Mouse (Mus musculus) telencephalon, adult 2 months (tissue): ENCODE results near the gene Fbxw11.

ENCODE experiments used
- DNase-seq: peaks from one replicate; pipeline ENCODE4 v3.0.0-alpha.2; 2011; ENCODE audit warnings: low read depth, low spot score

Fbxw11 gene

GRCm38 (mm10) chr11:32751863-32752594, 109.5 kb downstream of the Fbxw11 start:
- peak; percentile 28 for DNase-seq

- no peak for DNase-seq
These were observed 110.0 kb downstream of the Fbxw11 start for GRCm38 (mm10) chr11:32752595-32752885.

GRCm38 (mm10) chr11:32753358-32753757, 110.8 kb downstream of the Fbxw11 start:
- no peak for DNase-seq

- DNase-seq, result no peak
These were observed 120.2 kb downstream of the Fbxw11 start for GRCm38 (mm10) chr11:32762773-32763172.

DNA sequence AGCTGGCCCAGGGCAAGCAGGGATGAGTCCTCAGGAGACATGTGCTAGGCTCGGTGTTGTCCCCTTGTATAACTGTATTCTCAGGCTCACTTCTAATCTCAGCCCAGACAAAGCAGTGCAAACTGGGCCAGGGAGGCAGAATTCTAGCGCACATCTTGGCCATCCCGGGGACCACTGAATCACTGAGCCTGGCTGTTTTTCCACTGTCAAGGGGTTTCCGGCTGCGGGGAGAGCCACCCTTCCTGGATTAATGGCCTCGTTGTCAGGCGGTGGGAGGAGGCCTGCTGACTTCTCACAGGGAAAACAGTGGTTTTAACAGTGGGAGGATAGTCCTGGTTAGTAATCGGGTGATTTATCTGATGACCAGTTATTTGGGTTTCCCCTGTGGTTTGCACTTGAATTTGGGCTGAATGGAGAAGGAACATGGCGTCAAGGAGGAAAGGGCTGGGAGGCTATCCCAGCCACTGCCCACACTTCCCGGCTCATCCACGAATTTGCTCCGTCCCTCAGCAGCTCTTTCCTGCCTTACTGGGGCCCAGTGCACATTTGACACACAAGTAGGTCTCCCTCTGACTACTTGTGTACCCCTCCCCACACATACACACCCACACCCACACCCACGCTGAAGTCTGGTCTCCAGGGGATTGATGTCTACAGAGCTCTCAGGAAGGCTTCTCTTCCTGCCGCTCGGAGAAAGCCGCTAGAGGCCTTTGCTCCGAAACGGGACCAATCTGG, 125.1 kb downstream of the Fbxw11 start:
- no peak for DNase-seq

- DNase-seq, result no peak
These were observed 126.3 kb downstream of the Fbxw11 start for GRCm38 (mm10) chr11:32768642-32769343.

GRCm38 (mm10) chr11:32780747-32781536, 138.4 kb downstream of the Fbxw11 start:
- DNase-seq, result peak; percentile 22

DNA sequence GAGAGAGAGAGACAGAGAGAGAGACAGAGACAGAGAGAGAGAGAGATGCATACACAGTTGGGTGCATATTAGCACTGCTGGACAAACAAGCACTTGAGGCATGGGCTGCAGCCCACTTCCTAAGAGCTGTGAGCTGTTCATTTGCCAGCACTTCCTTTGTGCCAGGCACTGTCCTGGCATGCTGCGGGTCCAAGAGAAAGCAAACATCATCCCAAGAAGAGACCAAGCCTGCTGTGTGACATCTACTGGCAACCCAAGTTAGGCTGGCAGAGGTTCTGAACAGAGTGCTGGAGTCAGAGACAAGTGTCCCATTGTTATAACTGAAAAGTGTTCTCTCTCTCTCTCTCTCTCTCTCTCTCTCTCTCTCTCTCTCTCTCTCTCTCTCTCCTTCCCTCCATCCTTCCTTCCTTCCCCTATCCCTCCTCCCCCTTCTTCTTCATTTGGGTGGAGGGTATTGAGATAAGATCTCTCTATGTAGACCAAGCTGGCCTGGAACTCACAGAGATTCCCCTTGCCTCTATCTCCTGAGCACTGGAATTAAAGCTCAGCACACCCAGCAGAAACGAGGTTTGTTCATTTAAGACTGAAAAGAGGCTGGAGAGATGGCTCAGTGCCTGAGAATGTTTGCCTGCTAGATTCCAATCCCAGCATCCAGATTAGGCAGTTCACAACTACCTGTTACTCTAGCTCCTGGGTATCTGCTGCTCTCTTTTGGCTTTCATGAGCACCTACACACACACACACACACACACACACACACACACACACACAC, 139.3 kb downstream of the Fbxw11 start:
- DNase-seq, result peak; percentile 55

GRCm38 (mm10) chr11:32782724-32783123, 140.2 kb downstream of the Fbxw11 start:
- no peak for DNase-seq

- no peak for DNase-seq
These were observed 143.1 kb downstream of the Fbxw11 start for GRCm38 (mm10) chr11:32785591-32786147.

GRCm38 (mm10) chr11:32786201-32786600, 143.7 kb downstream of the Fbxw11 start:
- no peak for DNase-seq

GRCm38 (mm10) chr11:32794759-32795445, 152.4 kb downstream of the Fbxw11 start:
- DNase-seq, result no peak
